Mouse (Mus musculus) adrenal gland, postnatal 36 days (tissue): Measurements from ENCODE around the gene S100a16. TPM values are rescaled to one million over a fixed set of nuclear protein-coding genes. Genes with fewer than 3 reads are reported as not detected.
A peak's percentile ranks its signal among the peaks of the same experiment; 100 is the strongest.

Source experiments
- DNase-seq, 2 experiments: peaks; one replicate each; pipeline ENCODE4 v3.0.0; 2021; ENCODE audit warnings: mixed read lengths in 1 of 2
- long read RNA-seq, 2 experiments: library from polyadenylated mRNA; stranded (forward); transcript quantifications; one replicate each; pipeline ENCODE4 v2.0.0; 2021; ENCODE audit warnings: borderline sequencing depth in 2 of 2
- total RNA-seq, 2 experiments: library from RNA; stranded (reverse); gene quantifications; 2 replicates each; pipeline ENCODE4 v1.2.3; 2021

The S100a16 gene
- total RNA-seq, result 10 to 100 TPM; 53.5 to 61.2 TPM
- long read RNA-seq, experiment 1, transcript S100a16-202 (3 exons, 1,127 nt), result major isoform, 34 of 68 reads
- long read RNA-seq, experiment 1, transcript S100a16-203 (3 exons, 723 nt), result minor isoform, 5 of 68 reads
- long read RNA-seq, experiment 1, transcript S100a16-201 (3 exons, 1,123 nt), result minor isoform, 16 of 68 reads
- long read RNA-seq, experiment 1, partial matches to known transcripts, result 2 of 68 reads
- long read RNA-seq, experiment 1, other reads (novel, unspliced or antisense), result 7 of 68 reads
- long read RNA-seq, experiment 2, transcript S100a16-202 (3 exons, 1,127 nt), result major isoform, 16 of 28 reads
- long read RNA-seq, experiment 2, transcript S100a16-201 (3 exons, 1,123 nt), result minor isoform, 6 of 28 reads
- long read RNA-seq, experiment 2, partial matches to known transcripts, result 0 of 28 reads
- long read RNA-seq, experiment 2, other reads (novel, unspliced or antisense), result 4 of 28 reads

DNA sequence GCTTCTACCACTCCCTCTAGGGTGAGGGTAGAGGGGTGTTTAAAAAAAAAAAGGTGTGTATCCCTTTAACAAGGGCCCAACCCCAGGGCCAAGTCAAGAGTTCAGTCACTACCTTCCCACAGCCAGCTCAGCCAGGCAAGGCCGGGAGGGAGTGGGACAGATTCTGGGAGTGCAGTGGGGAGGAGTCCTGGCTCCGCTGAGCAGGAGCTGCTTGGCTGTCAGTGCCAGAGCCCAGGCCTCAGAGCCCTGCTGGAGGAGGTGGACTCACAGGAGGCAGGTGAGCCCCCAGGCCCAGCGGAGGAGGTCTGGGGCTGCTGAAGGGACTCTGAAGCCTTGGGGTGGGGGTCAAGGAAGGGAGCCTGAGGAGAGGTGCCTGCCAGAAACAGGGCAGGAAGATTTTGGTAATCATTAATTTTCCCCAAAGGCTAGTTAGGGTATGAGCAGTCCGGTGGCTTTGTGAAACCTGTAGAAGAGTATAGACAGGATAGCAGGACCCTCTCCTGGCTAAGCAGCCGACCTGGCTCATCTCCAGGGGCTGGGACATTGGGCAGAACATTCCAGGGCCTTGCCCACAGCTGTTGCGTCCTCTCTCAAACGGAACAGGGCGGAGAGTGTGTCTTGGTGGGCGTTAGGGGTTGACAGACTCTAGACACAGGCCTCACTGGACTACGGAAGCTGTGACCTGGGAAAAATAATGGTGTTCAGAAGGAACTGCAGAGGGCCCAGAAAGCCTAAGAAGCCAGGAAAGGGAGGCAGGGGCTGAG, at the start of gene S100a16:
Gene S100a16 (plus strand): TSS at position 114 of the 764 bp plus-strand sequence.
- peak; percentile 88 for DNase-seq

DNA sequence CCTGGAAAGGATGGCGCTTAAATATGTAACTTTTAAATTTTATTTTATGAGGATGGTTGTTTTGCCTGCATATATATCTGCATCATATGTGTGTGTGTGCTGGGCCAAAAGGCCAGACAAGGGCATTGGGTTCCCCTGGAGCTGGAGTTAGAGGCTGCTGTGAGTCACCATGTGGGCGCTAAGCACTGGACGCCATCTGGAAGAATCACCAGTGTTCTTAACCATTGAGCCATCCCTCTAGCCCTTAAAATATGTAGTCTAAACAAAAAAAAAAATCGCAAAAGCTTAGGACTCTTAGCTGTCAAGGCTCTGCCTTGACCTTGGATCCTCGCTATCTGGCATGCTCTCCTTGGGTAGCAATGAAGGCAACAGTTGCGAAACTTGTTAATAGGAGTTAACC, 48.5 kb upstream of the S100a16 start:
- DNase-seq, result peak; percentile 13 to 30

DNA sequence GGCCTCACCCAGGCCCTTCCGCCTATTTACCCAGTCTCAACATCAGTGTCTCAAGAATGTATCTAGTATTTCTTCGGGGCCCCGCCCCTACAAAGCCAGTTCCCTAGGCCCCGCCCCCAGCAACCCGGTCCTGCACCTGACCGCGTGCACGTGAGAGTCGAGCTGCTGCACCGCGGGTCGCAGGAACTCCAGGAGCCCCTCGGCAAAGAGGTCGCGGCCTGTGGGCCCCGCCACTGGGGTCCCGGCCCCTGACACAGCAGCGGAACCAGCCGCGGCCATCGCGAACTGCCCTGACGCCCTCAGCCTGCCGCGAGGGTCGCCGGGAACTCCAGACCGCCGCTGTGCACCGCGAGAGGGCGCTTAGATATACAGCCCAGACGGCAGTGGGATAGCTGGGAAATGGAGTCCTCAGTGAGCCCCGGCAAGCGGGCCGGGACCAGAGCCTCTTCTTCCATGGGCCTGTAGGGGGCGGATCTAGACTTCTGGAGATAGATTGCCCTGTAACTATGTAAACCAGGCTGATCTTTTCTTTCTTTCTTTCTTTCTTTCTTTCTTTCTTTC, 46.3 kb upstream of the S100a16 start, which contains the start of gene Snapin:
Gene Snapin (minus strand): TSS at position 338 of the 561 bp plus-strand sequence.
- DNase-seq, result peak; percentile 95 to 96

DNA sequence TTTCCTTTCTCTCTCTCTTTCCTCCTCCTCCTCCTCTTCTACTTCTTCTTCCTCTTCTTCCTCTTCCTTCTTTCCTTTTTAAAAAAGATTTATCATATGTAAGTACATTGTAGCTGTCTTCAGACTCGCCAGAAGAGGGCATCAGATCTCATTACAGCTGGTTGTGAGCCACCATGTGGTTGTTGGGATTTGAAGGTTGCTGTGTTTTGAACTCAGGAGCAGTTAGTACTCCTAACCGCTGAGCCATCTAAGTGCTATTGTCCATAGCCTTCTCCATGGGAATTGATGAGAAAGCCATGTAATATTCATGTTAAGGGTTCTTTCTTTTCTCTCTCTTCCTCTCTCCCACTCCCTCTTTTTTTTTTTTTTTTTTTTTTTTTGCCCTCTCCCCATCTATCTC, 45.7 kb upstream of the S100a16 start:
- DNase-seq, result peak in 1 of 2 experiments; percentile 49

DNA sequence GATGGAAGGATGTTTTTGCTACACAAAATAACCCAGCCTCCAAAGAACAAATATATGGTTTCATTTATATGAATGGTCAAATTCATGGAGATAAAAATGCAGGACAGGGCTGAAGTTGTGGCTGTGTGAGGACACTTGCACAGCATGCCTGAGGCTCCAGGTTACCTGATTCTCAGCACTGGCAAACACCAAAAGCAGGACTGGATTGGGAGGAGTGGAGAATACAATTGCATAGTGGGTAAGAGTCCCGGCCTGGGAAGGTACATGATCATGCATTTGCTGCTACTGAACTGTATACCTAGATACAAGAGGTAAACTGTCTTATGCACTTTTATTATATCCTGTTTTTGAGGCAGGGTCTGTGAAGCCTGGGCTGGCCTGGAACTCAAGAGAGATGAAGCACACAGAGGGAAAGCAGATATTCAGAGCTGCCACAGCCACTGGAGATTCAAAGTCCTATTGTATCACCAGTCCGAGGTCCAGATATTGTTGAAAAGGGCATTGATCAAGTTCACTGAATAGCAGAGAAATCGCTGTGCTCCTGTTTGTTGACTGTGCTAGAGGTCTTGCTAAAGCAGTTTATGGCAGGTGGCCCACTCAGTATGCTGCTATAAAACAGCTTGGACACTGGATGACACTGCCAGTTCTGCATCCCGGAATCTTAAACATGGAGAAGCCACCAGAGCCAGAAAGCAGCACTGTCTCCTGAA, 43.1 kb upstream of the S100a16 start:
- no peak for DNase-seq

DNA sequence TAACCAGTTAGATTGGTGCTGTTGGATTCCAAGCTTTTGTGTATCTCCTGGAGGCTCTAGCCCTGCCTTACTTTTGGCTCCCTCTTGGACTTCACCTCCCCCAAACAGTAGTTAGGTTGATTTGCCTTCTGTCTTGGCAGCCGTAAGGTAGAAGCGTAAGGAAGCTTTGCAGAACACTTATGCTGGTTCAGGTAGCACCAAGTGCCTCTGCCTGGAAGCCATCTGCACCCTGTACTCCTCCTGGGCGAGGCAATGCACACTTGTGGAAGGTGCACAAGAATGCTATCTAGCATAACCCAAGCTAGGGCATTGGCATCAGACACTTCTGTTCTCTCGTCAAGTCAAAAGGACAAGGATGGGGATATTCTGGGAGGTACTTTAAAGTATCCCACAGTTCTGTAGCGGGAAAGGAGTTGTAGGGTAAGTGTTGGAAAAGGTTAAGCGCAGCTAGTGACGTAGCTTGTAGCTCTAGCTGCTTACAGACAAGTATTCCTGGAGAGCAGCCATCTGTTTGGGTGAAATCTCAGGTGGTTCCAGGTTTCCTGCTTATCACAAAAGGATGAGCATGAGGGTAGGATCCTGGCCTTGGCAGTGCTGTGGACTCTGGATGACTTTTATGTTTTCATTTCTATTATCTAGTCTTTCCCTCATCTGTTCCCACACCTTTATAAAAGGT, 41.1 kb upstream of the S100a16 start:
- DNase-seq, result no peak

DNA sequence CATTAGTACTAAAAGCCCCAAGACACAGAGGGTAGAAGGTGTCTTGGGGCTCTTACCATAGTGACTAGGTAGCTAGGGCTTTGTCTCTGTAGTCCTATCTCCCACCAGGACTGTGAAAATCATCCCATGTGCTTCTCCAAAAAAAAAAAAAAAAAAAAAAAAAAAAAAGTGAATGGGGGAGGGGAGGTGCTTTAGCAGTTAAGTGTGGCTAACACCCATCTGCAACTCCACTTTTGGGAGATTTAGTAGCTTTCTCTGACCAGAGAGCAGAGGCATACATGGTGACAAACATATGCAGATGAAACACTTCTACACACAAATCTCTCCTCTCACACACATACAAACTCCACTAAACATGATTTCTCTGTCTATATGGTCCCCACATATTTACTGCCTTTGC, 39.5 kb upstream of the S100a16 start:
- no peak for DNase-seq

DNA sequence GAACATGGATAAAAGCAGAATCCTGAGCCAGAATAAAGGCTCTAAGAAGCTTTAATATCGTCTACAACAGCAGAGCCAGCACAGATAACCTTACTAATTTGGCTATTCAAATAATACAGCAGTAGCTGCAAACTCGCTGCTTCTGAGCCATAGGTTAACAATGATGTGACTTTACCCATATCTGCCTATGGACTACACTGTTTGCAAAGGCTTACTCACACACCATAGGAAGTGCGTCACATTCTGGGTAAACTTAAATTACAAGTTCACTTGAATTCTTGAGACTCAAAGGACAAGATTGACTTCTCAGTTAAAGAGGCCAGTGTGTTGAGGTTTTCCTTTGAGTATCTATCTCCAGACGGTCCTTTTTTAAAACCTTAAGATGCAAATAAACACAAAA, 33.6 kb upstream of the S100a16 start:
- no peak for DNase-seq

DNA sequence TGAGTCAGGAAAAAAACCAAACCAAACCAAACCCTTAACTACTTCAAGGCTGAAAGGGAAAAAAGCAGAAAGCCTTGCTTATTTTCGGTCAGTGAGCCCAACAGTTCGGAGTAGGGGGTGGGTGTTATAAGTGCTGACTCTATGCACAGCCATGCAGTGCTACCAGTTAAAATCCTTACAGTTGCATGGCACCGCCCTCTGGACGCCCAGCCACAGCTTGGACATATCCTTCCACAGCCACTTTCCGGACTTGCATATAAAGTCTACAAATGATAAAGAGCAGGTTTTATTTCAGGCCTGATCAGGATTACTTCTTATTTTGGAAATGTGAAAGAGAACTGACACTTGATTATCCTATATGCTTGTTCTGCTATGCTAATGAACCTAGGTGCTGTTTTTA, 31.8 kb upstream of the S100a16 start:
- DNase-seq, result no peak

DNA sequence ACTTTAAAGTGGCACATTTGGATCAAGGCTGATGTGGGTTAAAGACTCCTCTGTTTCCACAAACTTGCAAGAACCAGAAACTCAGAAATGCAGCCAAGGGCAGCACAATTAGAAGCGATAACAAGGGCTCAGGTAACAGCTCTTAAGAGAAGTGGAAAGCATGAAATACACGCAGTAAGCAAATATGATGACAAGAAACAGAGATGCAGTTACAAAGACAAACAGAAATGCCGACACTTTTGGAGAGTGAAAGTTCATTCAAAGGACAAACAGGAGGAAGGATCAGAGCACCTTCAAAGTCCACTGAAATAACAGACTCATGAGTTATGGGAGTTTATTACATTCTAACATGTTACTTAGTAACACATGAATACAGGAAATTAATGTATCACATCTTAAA, 30.7 kb upstream of the S100a16 start:
- DNase-seq, result no peak

DNA sequence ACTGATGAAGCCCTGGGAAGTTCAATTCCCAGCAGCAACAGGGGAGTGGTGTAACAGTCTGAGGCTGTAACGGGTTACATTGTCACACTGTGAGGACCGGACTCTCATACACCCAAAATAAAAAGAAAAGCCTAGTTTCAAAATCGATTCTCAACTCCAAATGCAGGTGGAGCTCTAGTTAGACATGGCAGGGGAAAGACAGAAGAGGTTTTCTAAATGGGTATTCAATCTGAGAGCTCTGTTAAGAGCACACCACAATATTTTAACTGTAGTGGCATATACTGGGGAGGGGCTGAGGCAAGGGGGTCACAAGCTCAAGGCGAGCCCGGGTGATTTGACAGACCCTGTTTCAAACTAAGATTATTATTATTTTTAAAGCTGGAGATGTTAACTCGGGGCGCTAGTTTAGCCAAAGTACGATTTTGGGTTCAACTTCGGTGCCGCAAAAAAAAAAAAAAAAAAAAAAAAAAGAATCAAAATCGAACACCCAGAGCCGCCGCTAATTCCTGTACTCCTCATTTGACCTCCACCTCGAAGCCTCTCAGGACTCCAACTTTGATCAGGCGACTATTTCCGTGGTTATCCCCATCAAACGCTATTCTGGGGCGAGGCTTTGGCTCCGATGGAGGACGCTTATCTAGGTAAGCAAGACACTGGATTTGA, 28.6 kb upstream of the S100a16 start:
- no peak for DNase-seq

DNA sequence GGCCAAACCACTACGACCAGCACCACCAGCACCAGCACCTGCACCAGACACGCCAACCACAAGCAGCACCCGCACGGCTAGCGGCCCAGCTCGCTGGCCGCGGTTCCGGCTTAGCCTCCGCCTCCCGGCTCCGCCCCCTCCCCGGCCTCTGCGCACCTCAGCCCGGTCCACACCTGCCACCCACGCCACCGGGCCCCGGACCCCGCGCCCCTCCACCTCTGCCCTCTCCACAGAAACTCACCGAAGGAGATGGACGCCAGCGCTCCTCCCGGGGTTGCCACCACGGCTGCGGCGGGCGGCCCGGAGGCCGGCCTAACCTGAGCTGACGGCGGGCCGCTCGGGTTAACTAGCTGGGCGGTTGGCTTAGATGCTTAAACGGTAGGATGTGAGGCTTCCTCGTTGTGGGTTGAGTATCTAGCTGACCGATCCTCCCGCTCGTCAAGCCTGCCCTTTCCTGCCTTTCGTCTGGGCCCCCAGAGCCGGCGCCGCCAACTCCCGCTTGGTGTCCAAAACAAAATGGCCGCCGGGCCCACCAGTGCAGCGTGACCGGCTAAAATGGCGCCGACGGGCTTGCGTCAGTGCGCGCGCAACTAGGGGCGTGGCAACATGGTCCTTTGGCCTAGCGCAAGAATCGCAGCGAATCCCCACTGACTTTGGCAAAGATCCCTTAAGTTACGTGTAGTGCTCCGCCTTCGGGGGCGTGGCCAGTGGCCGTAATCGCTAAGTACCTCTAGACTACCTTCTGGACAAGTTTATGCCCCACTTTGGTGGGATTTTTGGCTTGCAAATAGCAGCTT, 27.9 kb upstream of the S100a16 start, which contains the start of gene Chtop:
Gene Chtop (minus strand): TSS at position 549 of the 797 bp plus-strand sequence.
- DNase-seq, result peak; percentile 99 to 100

DNA sequence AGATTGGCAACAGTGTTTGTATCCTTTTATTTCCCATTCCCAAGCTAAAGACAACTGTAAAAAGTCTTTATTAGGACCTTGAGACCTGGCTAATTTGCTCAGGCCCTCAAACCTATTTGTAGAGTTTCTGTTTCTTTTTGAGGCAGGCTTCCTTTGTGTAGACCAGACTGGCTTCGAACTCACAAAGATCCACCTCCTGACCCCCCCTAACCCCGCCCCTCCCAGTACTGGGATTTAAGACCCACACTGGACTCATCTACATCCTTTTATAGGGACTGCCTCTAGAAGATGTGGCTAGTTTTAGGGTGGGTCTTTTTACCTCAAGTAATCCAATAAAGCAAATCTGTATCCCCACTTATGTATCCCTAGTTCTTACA, 27.3 kb upstream of the S100a16 start:
- no peak for DNase-seq

DNA sequence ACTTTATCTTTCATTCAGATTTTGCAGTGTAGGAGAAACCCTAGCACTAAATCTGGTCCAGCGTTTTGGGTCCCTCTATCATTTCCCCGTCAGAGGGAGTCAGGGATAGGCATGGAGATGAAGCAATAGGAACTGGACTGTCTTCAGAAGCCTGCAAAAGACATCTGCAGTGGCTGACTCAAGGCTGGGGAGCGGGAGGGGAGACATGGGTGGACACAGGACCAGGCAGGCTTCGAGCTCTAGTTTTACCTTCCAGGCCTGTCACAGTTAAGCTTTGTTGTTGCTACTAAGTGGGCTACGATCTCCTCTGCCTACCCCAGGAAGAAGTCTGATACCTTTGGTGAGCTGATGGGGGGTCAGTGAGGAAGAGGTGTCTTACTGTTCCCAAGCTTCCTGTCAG, 24.8 kb upstream of the S100a16 start:
- DNase-seq, result no peak

DNA sequence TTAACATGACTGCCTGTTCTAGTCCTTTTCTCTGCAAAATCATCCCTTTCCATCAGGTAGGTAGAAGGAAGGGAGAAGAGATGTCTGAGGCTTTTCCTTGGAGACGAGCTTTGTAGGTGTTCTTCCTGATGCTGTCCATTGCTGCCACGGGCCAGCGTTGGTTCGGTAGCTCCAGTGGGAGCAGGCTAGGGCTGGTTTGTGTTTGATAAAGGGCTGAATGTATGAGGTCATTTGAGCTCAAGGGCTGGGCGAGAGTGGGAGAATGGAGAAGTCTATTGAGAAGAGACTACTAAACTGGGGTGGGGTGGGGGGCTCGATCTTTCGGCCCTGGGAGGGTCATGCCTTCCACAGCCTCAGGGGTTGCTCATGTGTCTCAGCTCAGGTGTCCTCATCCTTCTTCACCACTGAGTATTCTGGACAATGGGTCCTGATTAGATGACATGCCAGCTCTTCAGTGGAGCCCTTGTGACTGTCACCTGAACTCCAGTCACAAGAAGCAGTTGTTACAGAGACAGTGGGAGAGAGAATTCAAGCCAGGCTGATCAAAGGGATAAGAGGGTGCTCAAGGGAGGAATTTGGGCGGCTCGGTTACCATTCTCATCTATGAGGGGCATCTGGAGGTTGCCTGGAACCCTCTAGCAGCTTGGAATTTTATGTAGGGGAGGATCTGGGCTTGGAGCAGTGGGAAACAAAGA, 24.0 kb upstream of the S100a16 start:
- no peak for DNase-seq

DNA sequence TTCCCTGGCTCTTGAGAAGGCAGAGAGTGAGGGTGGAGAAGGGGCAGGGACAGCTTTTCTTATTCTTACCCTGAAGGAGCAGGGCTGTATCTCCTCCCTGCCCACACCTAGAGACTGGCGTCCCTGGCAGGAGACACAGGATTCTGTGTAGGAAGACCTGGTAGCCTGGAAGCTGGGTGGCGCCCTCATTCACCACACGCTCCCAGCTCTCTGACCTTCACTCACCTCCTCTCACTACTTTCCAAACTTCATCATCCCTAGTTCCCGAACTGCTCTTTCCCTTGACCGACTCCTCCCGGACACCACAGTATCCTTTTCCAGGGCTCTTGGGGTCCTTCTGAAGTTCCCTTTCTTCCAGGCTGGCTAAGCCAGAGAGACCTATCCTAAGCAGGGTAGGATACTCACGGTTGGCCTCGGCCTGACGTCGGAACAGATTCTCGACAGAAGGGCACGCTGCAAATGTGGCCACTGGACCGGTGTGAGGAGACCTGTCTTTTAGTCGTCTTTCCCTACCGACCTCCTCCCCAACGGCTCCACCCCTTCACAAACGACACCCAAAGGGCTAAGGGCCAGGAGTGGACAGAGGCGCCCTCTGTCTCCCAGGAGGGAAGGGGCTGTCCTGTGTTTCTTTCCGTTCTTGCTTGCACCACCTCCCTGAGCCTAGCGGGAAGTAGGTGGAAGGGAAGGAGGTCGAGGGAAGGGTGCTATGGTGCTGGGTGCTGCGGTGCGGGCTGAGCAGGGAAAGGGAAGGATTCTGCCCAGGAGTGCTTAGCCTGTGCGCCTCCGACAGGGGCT, 23.1 kb upstream of the S100a16 start, which contains the start of the genes S100a1 and S100a13:
Gene S100a1 (minus strand): TSS at position 597 of the 795 bp plus-strand sequence.
Gene S100a13 (plus strand): TSS at position 640 of the 795 bp plus-strand sequence.
- DNase-seq, result peak; percentile 84 to 85

DNA sequence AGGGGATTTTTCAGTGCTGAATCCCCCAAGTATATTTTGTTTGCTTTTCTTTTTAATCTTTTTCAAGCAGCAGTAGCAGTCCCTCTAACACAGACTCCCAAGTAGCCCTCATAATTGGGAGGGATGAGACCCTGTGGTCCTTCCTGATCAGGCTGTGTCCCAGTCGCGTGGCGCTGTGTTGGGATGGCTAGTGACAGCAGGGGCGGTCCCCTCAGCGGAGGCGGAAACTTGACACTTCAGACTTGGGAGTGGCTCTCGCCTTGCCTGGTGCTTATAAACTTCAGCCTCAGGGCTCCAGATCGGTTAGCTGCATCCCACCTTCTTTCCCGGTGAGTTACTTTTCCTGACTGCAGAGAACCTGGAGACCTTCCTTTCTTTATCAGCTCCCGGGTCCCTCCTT, 22.4 kb upstream of the S100a16 start:
- peak; percentile 83 to 85 for DNase-seq

DNA sequence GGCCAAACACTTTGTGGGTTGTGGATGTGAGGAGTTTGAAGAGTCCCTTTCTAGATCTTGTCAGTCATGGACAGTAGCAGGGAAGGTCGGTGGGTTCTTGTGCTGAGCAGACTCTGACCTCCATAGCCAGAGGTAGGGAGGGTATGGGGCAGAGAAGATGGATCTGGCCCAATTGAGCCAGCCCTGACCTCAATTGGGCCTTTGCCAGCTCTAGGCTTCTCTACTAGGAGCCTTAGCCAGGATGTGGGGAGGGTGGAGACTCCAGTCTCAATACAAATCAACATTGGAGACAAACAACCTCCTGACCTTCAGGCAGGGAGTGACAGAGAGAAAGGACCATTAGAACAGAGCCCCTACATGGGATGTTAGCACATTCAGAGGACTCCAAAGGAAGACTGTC, 21.8 kb upstream of the S100a16 start:
- DNase-seq, result peak; percentile 58 to 69
